Mouse (Mus musculus): ENCODE data around the gene Tmem100. TPM values are rescaled to one million over a fixed set of nuclear protein-coding genes. Genes with fewer than 3 reads are reported as not detected.

The Tmem100 gene
- total RNA-seq, 2 experiments from 2014 or later: not detected

GRCm38 (mm10) chr11:90052785-90053184 lies 22.6 kb downstream of the Tmem100 start:
- ATAC-seq (replicated peaks; ENCODE audit: low FRiP score, poor library complexity, severe bottlenecking): no peak

GRCm38 (mm10) chr11:90053820-90054219 lies 23.7 kb downstream of the Tmem100 start:
- no peak for ATAC-seq (replicated peaks; ENCODE audit: low FRiP score, poor library complexity, severe bottlenecking)

GRCm38 (mm10) chr11:90054401-90054800 lies 24.3 kb downstream of the Tmem100 start:
- ATAC-seq (replicated peaks; ENCODE audit: low FRiP score, poor library complexity, severe bottlenecking): no peak

GRCm38 (mm10) chr11:90057070-90057469 lies 26.9 kb downstream of the Tmem100 start:
- ATAC-seq (replicated peaks; ENCODE audit: low FRiP score, poor library complexity, severe bottlenecking): no peak

- ATAC-seq (replicated peaks; ENCODE audit: low FRiP score, poor library complexity, severe bottlenecking): no peak
Observed at GRCm38 (mm10) chr11:90059241-90059640, 29.1 kb downstream of the Tmem100 start.

- no peak for ATAC-seq (replicated peaks; ENCODE audit: low FRiP score, poor library complexity, severe bottlenecking)
Observed at GRCm38 (mm10) chr11:90062657-90063056, 32.5 kb downstream of the Tmem100 start.

- no peak for ATAC-seq (replicated peaks; ENCODE audit: low FRiP score, poor library complexity, severe bottlenecking)
Observed at GRCm38 (mm10) chr11:90066405-90067250, 36.5 kb downstream of the Tmem100 start.

GRCm38 (mm10) chr11:90071747-90072146 lies 41.6 kb downstream of the Tmem100 start:
- no peak for ATAC-seq (replicated peaks; ENCODE audit: low FRiP score, poor library complexity, severe bottlenecking)

- no peak for ATAC-seq (replicated peaks; ENCODE audit: low FRiP score, poor library complexity, severe bottlenecking)
Observed at GRCm38 (mm10) chr11:90073201-90073600, 43.1 kb downstream of the Tmem100 start.

GRCm38 (mm10) chr11:90076666-90077065 lies 46.5 kb downstream of the Tmem100 start:
- ATAC-seq (replicated peaks; ENCODE audit: low FRiP score, poor library complexity, severe bottlenecking): no peak

GRCm38 (mm10) chr11:90080678-90081267 lies 50.6 kb downstream of the Tmem100 start:
- no peak for ATAC-seq (replicated peaks; ENCODE audit: low FRiP score, poor library complexity, severe bottlenecking)

GRCm38 (mm10) chr11:90081820-90082596 lies 51.9 kb downstream of the Tmem100 start:
- ATAC-seq (replicated peaks; ENCODE audit: low FRiP score, poor library complexity, severe bottlenecking): no peak

GRCm38 (mm10) chr11:90083042-90083441 lies 52.9 kb downstream of the Tmem100 start:
- no peak for ATAC-seq (replicated peaks; ENCODE audit: low FRiP score, poor library complexity, severe bottlenecking)

GRCm38 (mm10) chr11:90084166-90084565 lies 54.0 kb downstream of the Tmem100 start:
- no peak for ATAC-seq (replicated peaks; ENCODE audit: low FRiP score, poor library complexity, severe bottlenecking)

Other genes starting within 250 kb of the Tmem100 start
- 0.77 and 1.9 TPM in 2 replicates for gene Pctp, start 27.5 kb upstream of the Tmem100 start, total RNA-seq (2015; ENCODE audit: low replicate concordance)
- 2.4 and 5.3 TPM in 2 replicates for gene Pctp, start 27.5 kb upstream of the Tmem100 start, total RNA-seq (2017; ENCODE audit: low replicate concordance)
- 5.8 TPM in 1 of 2 replicates, not detected in the other for gene Gm45716, start 157.3 kb downstream of the Tmem100 start, total RNA-seq (2015; ENCODE audit: low replicate concordance)
- gene Gm45716, start 157.3 kb downstream of the Tmem100 start, total RNA-seq (2017; ENCODE audit: low replicate concordance): 1.0 and 3.5 TPM in 2 replicates
- 5.6 and 6.7 TPM in 2 replicates for gene Mmd, start 219.1 kb downstream of the Tmem100 start, total RNA-seq (2015; ENCODE audit: low replicate concordance)
- 1.8 and 2.6 TPM in 2 replicates for gene Mmd, start 219.1 kb downstream of the Tmem100 start, total RNA-seq (2017; ENCODE audit: low replicate concordance)